Mouse (Mus musculus) midbrain, postnatal 0 days (tissue): Measurements from ENCODE around the gene Fam169b. TPM values are rescaled to one million over a fixed set of nuclear protein-coding genes. Genes with fewer than 3 reads are reported as not detected.

ENCODE experiments used
- ATAC-seq: fragments of 200-750 bp; cut with Nextera tagmentation; 2 replicates; pipeline ENCODE4 v1.8.0; 2017; ENCODE audit warnings: moderate number of reproducible peaks, mild to moderate bottlenecking, moderate TSS enrichment, moderate library complexity; ENCODE audit not compliant: low FRiP score
- DNase-seq: peaks from one replicate; pipeline ENCODE4 v3.0.0-alpha.2; 2015; ENCODE audit warnings: low spot score
- H3K27ac ChIP-seq: fragments of 300-500 bp; sonication (generic); 2 replicates; pipeline ENCODE4 v1.5.1; 2014; ENCODE audit warnings: low read depth, mild to moderate bottlenecking, low read length, mixed read lengths
- H3K27me3 ChIP-seq: fragments of 300-500 bp; sonication (generic); 2 replicates; pipeline ENCODE4 v1.6.1; 2014; ENCODE audit warnings: low read length, control low read depth, mixed read lengths; ENCODE audit not compliant: insufficient read depth
- H3K36me3 ChIP-seq: fragments of 300-500 bp; sonication (generic); 2 replicates; pipeline ENCODE4 v1.6.1; 2014; ENCODE audit warnings: low read length, control low read depth, mixed read lengths; ENCODE audit not compliant: insufficient read depth
- H3K4me1 ChIP-seq: fragments of 300-500 bp; sonication (generic); 2 replicates; pipeline ENCODE4 v1.6.1; 2014; ENCODE audit warnings: mild to moderate bottlenecking, control low read depth, antibody characterized with exemption, low read length, mixed read lengths; ENCODE audit not compliant: insufficient read depth
- H3K4me2 ChIP-seq: fragments of 300-500 bp; sonication (generic); 2 replicates; pipeline ENCODE4 v1.6.1; 2014; ENCODE audit warnings: low read depth, mild to moderate bottlenecking, low read length, mixed read lengths; ENCODE audit not compliant: poor library complexity, severe bottlenecking
- H3K4me3 ChIP-seq: fragments of 300-500 bp; sonication (generic); 2 replicates; pipeline ENCODE4 v1.5.1; 2014; ENCODE audit warnings: low read depth, mild to moderate bottlenecking, low read length, moderate library complexity
- H3K9ac ChIP-seq: fragments of 300-500 bp; sonication (generic); replicated peaks from 2 replicates; pipeline ENCODE4 v1.6.1; 2014; ENCODE audit warnings: mild to moderate bottlenecking, low read length, moderate library complexity, mixed read lengths; ENCODE audit not compliant: poor library complexity, severe bottlenecking
- H3K9me3 ChIP-seq: fragments of 300-500 bp; sonication (generic); 2 replicates; pipeline ENCODE4 v1.6.1; 2016; ENCODE audit warnings: low read length, control low read depth
- CTCF ChIP-seq: IDR thresholded peaks from 2 replicates; pipeline ENCODE4 v1.5.1; 2016; ENCODE audit warnings: antibody characterized with exemption, mild to moderate bottlenecking
- WGBS: fragments of 180-500 bp; shearing (Covaris S2); extraction: QIAGEN DNeasy Blood & Tissue Kit; methylation state at CpG from one replicate; pipeline ENCODE4 v1.1.7; 2014; 5-methylcytosine and 5-hydroxymethylcytosine counted together
- polyA plus RNA-seq: library from polyadenylated mRNA; unstranded; fragments of >200 nt; fragmentation: Nextera tagmentation; extraction: Ambion mirVana; gene quantifications from 2 replicates; pipeline ENCODE4 v1.2.1, GENCODE M21; 2015
- total RNA-seq: library from RNA; depleted of rRNA; stranded (reverse); fragments of >200 nt; gene quantifications from 2 replicates; pipeline ENCODE4 v1.2.3, GENCODE M21; 2014

The Fam169b gene
- total and polyA plus RNA-seq, 2 experiments from 2014 or later: not detected

- Histone ChIP-seq H3K9ac (no peak overlapping the region), H3K9me3 (no peaks in the 10 kb centered on the region), H3K36me3 (peaks cover 14% of the 10 kb centered on the region), H3K27ac (no peak overlapping the region), H3K4me2 (no peak overlapping the region), H3K4me1 (0 out of 2 replicates have a peak, but pooled peaks cover 3% of the 10 kb centered on the region), H3K27me3 (no peaks in the 10 kb centered on the region), H3K4me3 (no peak overlapping the region)
- ATAC-seq (no peak), DNase-seq (peak; percentile 43)
- TF ChIP-seq CTCF: no peak
- WGBS: 89% methylated on average over 9 of the region's 9 CpGs
These were observed 42.8 kb upstream of the Fam169b start for GRCm38 (mm10) chr7:68230831-68231230.

DNA sequence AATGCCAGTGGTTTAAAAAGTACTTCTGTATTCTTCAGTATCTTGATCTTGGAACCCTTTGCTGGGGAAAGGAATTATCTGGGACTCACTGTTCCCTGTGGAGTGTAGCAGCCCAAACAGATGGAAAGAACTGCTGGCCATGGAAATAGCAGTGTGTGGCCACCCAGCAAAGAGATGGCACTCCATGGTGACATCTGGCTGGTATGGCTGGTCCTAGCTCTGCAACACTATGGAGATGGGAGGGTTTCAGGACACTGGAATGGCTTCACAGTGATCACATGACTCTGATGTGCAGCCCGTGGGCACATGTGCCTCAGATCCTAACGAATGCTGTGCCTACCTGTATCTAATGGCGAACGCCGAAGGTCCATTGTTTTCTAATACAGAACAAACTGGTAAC, 41.1 kb upstream of the Fam169b start:
- Histone ChIP-seq H3K4me3 (no peak overlapping the region), H3K27ac (no peak overlapping the region), H3K9me3 (no peaks in the 10 kb centered on the region), H3K36me3 (peaks cover 7% of the 10 kb centered on the region; the same call in 1 of the 2 replicates), H3K9ac (no peak overlapping the region), H3K4me2 (no peak overlapping the region), H3K27me3 (no peaks in the 10 kb centered on the region), H3K4me1 (0 out of 2 replicates have a peak, but pooled peaks cover 3% of the 10 kb centered on the region)
- ATAC-seq (no peak), DNase-seq (peak; percentile 55)
- no peak for TF ChIP-seq CTCF
- 89% methylated on average over 5 of the region's 5 CpGs for WGBS

GRCm38 (mm10) chr7:68233619-68234223, 39.9 kb upstream of the Fam169b start:
- ATAC-seq: 0 out of 2 replicates have a peak, but pooled peaks have one; percentile 45
- no peaks in the 10 kb centered on the region for H3K27me3 ChIP-seq
- 22% methylated on average over 13 of the region's 13 CpGs for WGBS

DNA sequence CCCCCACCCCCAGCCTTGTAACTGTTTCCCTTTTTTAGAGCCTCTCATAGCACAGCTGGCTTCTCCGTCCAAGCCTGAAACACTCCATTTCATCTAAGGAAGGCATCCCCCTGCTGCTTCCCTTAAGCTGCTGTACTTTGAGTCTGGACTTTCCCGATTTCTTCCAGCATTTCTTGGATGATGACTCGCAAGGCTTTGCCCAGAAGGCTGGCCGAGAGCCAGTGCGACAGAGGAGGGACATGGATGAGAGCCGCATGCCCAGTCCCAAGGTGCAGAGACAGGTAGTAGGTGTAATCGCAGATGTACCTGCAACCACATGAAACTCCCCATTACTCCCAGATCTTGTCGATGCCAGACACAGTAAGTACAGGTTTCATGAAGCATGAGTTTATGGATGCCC, 36.8 kb upstream of the Fam169b start:
- ATAC-seq (no peak), DNase-seq (no peak)
- H3K4me3 ChIP-seq: no peak overlapping the region
- H3K27ac ChIP-seq: no peak overlapping the region
- H3K4me1 ChIP-seq: no peaks in the 10 kb centered on the region
- no peaks in the 10 kb centered on the region for H3K36me3 ChIP-seq
- TF ChIP-seq CTCF: no peak
- H3K9ac ChIP-seq: no peak overlapping the region
- no peak overlapping the region for H3K4me2 ChIP-seq
- H3K9me3 ChIP-seq: no peaks in the 10 kb centered on the region
- 82% methylated on average over 8 of the region's 8 CpGs for WGBS
- H3K27me3 ChIP-seq: no peaks in the 10 kb centered on the region

More at GRCm38 (mm10) chr7:68233619-68234223, 39.9 kb upstream of the Fam169b start:
- H3K36me3 ChIP-seq: 0 out of 2 replicates have a peak, but pooled peaks cover 7% of the 10 kb centered on the region
- TF ChIP-seq CTCF: no peak
- no peak overlapping the region for H3K27ac ChIP-seq
- H3K4me3 ChIP-seq: no peak overlapping the region
- no peak overlapping the region for H3K9ac ChIP-seq
- no peaks in the 10 kb centered on the region for H3K4me1 ChIP-seq
- peak; percentile 31 for DNase-seq
- H3K4me2 ChIP-seq: no peak overlapping the region
- H3K9me3 ChIP-seq: no peaks in the 10 kb centered on the region

DNA sequence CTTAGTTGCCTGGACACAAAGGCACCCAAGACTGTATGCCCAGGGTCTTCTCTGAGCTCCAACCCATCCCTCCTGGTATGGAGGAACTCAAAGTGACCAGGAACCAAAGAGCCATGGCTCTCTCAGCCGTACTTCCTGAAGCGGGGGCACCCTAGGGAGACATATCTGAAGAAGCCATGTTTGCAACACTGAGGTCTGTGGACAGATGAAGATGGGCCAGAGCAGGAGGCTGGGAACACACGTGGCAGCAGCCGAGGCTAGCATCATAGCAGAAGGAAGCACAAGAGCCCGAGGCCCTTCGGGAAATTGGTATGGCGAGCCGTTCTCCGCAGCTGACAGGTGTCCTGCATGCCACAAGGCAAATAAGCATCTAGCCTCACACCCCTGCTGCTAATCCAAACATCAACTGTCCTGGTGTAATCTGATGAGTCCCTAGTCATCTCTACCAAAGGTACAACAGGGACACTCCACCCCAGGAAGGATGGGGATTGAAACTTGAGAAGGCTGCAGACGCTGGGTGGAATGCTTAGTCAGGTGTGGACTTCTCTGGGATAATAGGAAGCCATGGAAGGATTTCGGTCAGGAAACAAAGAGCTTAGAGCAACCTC, 34.3 kb upstream of the Fam169b start:
- no peak overlapping the region for H3K27ac ChIP-seq
- H3K4me1 ChIP-seq: no peaks in the 10 kb centered on the region
- H3K36me3 ChIP-seq: no peaks in the 10 kb centered on the region
- H3K4me3 ChIP-seq: no peak overlapping the region
- H3K9me3 ChIP-seq: no peaks in the 10 kb centered on the region
- ATAC-seq (no peak), DNase-seq (no peak)
- H3K4me2 ChIP-seq: no peak overlapping the region
- H3K9ac ChIP-seq: no peak overlapping the region
- TF ChIP-seq CTCF: no peak
- no peaks in the 10 kb centered on the region for H3K27me3 ChIP-seq
- 74% methylated on average over 11 of the region's 11 CpGs for WGBS

- H3K9me3 ChIP-seq: no peaks in the 10 kb centered on the region
- no peak overlapping the region for H3K4me3 ChIP-seq
- TF ChIP-seq CTCF: no peak
- 71% methylated on average over 9 of the region's 9 CpGs for WGBS
- no peak for ATAC-seq
- H3K27me3 ChIP-seq: no peaks in the 10 kb centered on the region
- no peak overlapping the region for H3K9ac ChIP-seq
- no peaks in the 10 kb centered on the region for H3K36me3 ChIP-seq
- no peak overlapping the region for H3K4me2 ChIP-seq
- DNase-seq: no peak
- H3K27ac ChIP-seq: no peak overlapping the region
- H3K4me1 ChIP-seq: no peaks in the 10 kb centered on the region
These were observed 32.4 kb upstream of the Fam169b start for GRCm38 (mm10) chr7:68241205-68241604.
